Mouse (Mus musculus): ENCODE data around the gene Olfr476.
"Not testable (repeated sequence)": the region's sequence is repeated elsewhere in the genome, so short reads cannot be mapped to it uniquely, and the experiment has no call there.

Olfr476 gene

GRCm38 (mm10) chr7:107964503-107964902 lies at the start of gene Olfr476:
Gene Olfr476 (plus strand): TSS chr7:107964803.
- DNase-seq (ENCODE audit: low read depth, low spot score): no peak

DNA sequence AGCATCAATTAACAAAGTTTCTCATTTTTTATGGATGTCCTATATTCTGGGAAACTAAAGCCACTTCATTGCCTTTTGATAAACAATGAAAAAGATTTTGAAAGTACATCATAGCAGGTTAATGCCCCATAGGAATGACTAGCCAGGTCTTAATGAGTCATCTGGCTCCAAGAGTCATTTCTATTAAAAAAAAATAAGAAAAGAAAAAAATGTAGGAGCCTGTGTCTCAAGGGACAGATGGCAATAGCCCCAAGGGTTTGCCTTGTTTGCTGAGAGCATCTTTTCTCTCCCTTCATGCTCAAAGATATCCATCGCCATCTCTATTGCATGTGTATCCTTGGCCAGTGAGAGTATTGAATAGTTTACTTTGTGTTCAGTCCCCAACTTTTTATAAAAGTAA lies 34.5 kb upstream of the Olfr476 start, which contains the start of gene Olfr473:
Gene Olfr473 (plus strand): TSS at position 301 of the 400 bp plus-strand sequence.
- no peak for DNase-seq (ENCODE audit: low read depth, low spot score)

GRCm38 (mm10) chr7:107952539-107952938 lies 12.1 kb upstream of the Olfr476 start:
- not testable (repeated sequence) for DNase-seq (ENCODE audit: low read depth, low spot score)

DNA sequence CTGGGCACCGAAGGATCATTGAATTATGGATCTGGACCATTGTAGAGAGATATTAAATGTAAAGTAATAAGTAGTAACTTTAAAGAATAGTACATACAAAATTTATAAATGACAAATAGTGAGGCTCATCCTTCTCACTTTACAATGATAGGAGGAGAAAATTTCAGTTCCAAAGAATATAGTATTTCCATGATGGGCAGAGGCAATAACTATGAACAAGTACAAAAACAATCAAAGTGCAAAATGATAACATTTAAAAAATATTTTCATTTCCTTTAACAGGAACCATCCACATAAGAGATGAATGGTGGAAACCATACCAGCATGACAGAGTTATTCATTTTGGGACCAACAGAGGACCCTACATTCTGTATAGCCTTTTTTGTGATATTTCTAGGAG lies 10.3 kb upstream of the Olfr476 start, which contains the start of gene Olfr474:
Gene Olfr474 (plus strand): TSS at position 301 of the 400 bp plus-strand sequence.
- no peak for DNase-seq (ENCODE audit: low read depth, low spot score)

DNA sequence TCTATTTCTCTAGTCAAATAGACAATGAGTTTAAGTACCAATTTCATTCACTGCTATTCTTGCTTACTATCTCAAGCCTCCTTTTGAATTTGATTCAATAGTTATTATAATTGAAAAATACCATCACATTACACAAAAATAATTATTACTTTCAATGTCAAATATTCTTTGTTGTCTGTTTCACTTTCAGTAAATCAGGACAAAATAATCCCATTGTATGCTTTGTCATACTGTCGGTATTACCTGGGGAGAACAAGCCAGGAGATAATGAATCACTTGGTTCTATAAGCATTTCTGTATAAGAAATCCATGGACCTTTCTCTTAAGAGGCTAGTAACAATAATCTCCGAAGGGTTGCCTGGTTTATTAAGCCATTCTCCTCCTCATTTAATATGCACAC lies 21.8 kb downstream of the Olfr476 start, which contains the start of gene Olfr477:
Gene Olfr477 (plus strand): TSS at position 301 of the 400 bp plus-strand sequence.
- no peak for DNase-seq (ENCODE audit: low read depth, low spot score)

- not testable (repeated sequence) for DNase-seq (ENCODE audit: low read depth, low spot score)
Measured at GRCm38 (mm10) chr7:108014256-108014655, 49.7 kb downstream of the Olfr476 start.

Measured in A20 (cell line).